Mouse (Mus musculus) small intestine, adult 2 months (tissue): ENCODE results near the gene Lmx1b. TPM values are rescaled to one million over a fixed set of nuclear protein-coding genes. Genes with fewer than 3 reads are reported as not detected.

Experiments
- H3K27ac ChIP-seq: fragments of 200-500 bp; 2 replicates; pipeline ENCODE4 v1.5.1; 2012; ENCODE audit warnings: low read depth, low read length, control low read depth, inconsistent platforms; ENCODE audit not compliant: insufficient read depth
- H3K27me3 ChIP-seq: fragments of 200-500 bp; 2 replicates; pipeline ENCODE4 v1.6.1; 2012; ENCODE audit warnings: mild to moderate bottlenecking, moderate library complexity, low read length, inconsistent platforms; ENCODE audit not compliant: control insufficient read depth, insufficient read depth
- H3K36me3 ChIP-seq: fragments of 200-500 bp; 2 replicates; pipeline ENCODE4 v1.6.1; 2012; ENCODE audit warnings: mild to moderate bottlenecking, low read length, control low read depth, inconsistent platforms; ENCODE audit not compliant: control insufficient read depth, insufficient read depth
- H3K4me1 ChIP-seq: fragments of 200-500 bp; 2 replicates; pipeline ENCODE4 v1.6.1; 2012; ENCODE audit warnings: low read length, inconsistent platforms, mixed read lengths; ENCODE audit not compliant: control insufficient read depth, insufficient read depth, insufficient read length
- H3K4me3 ChIP-seq: fragments of 200-500 bp; 2 replicates; pipeline ENCODE4 v1.5.1; 2012; ENCODE audit warnings: low read depth, mild to moderate bottlenecking, control low read depth, inconsistent platforms, low read length, moderate library complexity
- CTCF ChIP-seq: fragments of 200-500 bp; IDR thresholded peaks from 2 replicates; pipeline ENCODE4 v1.5.1; 2012; ENCODE audit warnings: low read depth, mild to moderate bottlenecking, control low read depth, inconsistent platforms, low read length, moderate library complexity, mixed read lengths; ENCODE audit not compliant: insufficient replicate concordance, insufficient read length; ENCODE audit errors: extremely low read depth
- POLR2A ChIP-seq: fragments of 200-500 bp; IDR thresholded peaks from 2 replicates; pipeline ENCODE4 v1.6.1; 2012; ENCODE audit warnings: low read depth, mild to moderate bottlenecking, control low read depth, inconsistent platforms, low read length, moderate library complexity
- WGBS: fragments of 180-500 bp; shearing (Covaris S2); methylation state at CpG from one replicate; pipeline ENCODE4 v1.1.7; 2018; 5-methylcytosine and 5-hydroxymethylcytosine counted together
- polyA plus RNA-seq: library from polyadenylated mRNA; depleted of rRNA; stranded (reverse); fragments of >200 nt; gene quantifications from 2 replicates; pipeline ENCODE4 v1.2.3, GENCODE M21; 2012

Lmx1b gene
- polyA plus RNA-seq, 1 experiment: 0.10 TPM

- 8% methylated on average over 5 of the region's 5 CpGs for WGBS
- peaks cover 96% of the 10 kb centered on the region for H3K27me3 ChIP-seq
These were observed 7.1 kb downstream of the Lmx1b start for GRCm38 (mm10) chr2:33633237-33633636.

GRCm38 (mm10) chr2:33632551-33633059 is 7.7 kb downstream of the Lmx1b start:
- Histone ChIP-seq H3K27ac (no peak overlapping the region), H3K4me3 (no peak overlapping the region), H3K27me3 (peaks cover 90% of the 10 kb centered on the region), H3K4me1 (no peaks in the 10 kb centered on the region), H3K36me3 (no peaks in the 10 kb centered on the region)
- no peak for TF ChIP-seq POLR2A
- no peak for TF ChIP-seq CTCF
- 21% methylated on average over 5 of the region's 5 CpGs for WGBS

More at GRCm38 (mm10) chr2:33633237-33633636, 7.1 kb downstream of the Lmx1b start:
- TF ChIP-seq CTCF (no peak), POLR2A (no peak)
- Histone ChIP-seq H3K4me3 (no peak overlapping the region), H3K4me1 (no peaks in the 10 kb centered on the region), H3K36me3 (no peaks in the 10 kb centered on the region), H3K27ac (no peak overlapping the region)

GRCm38 (mm10) chr2:33631708-33632343 is 8.5 kb downstream of the Lmx1b start:
- WGBS: 4% methylated on average over 31 of the region's 31 CpGs
- Histone ChIP-seq H3K4me3 (no peak overlapping the region), H3K4me1 (no peaks in the 10 kb centered on the region), H3K27ac (no peak overlapping the region), H3K27me3 (peaks cover 82% of the 10 kb centered on the region), H3K36me3 (no peaks in the 10 kb centered on the region)
- TF ChIP-seq CTCF (no peak), POLR2A (no peak)

GRCm38 (mm10) chr2:33631022-33631707 is 9.1 kb downstream of the Lmx1b start:
- Histone ChIP-seq H3K4me3 (no peak overlapping the region), H3K27me3 (peaks cover 78% of the 10 kb centered on the region), H3K4me1 (no peaks in the 10 kb centered on the region), H3K36me3 (no peaks in the 10 kb centered on the region), H3K27ac (no peak overlapping the region)
- TF ChIP-seq POLR2A: no peak
- no peak for TF ChIP-seq CTCF
- 2% methylated on average over 40 of the region's 40 CpGs for WGBS

GRCm38 (mm10) chr2:33630081-33631021 is 10.0 kb downstream of the Lmx1b start:
- 7% methylated on average over 34 of the region's 34 CpGs for WGBS

GRCm38 (mm10) chr2:33629641-33630040 is 10.7 kb downstream of the Lmx1b start:
- no peak overlapping the region for H3K4me3 ChIP-seq
- WGBS: 13% methylated on average over 6 of the region's 6 CpGs
- TF ChIP-seq POLR2A (no peak), CTCF (no peak)

More at GRCm38 (mm10) chr2:33630081-33631021, 10.0 kb downstream of the Lmx1b start:
- no peak overlapping the region for H3K4me3 ChIP-seq
- H3K4me1 ChIP-seq: no peaks in the 10 kb centered on the region
- peaks cover 75% of the 10 kb centered on the region for H3K27me3 ChIP-seq
- H3K36me3 ChIP-seq: no peaks in the 10 kb centered on the region
- H3K27ac ChIP-seq: no peak overlapping the region
- no peak for TF ChIP-seq CTCF
- no peak for TF ChIP-seq POLR2A

GRCm38 (mm10) chr2:33628791-33629190 is 11.5 kb downstream of the Lmx1b start:
- TF ChIP-seq POLR2A: no peak
- TF ChIP-seq CTCF: no peak
- peaks cover 60% of the 10 kb centered on the region for H3K27me3 ChIP-seq
- H3K27ac ChIP-seq: no peak overlapping the region
- H3K36me3 ChIP-seq: no peaks in the 10 kb centered on the region
- H3K4me1 ChIP-seq: no peaks in the 10 kb centered on the region
- no peak overlapping the region for H3K4me3 ChIP-seq
- 7% methylated on average over 16 of the region's 16 CpGs for WGBS

More at GRCm38 (mm10) chr2:33629641-33630040, 10.7 kb downstream of the Lmx1b start:
- Histone ChIP-seq H3K27me3 (peaks cover 68% of the 10 kb centered on the region), H3K4me1 (no peaks in the 10 kb centered on the region), H3K27ac (no peak overlapping the region), H3K36me3 (no peaks in the 10 kb centered on the region)
